Mouse (Mus musculus): ENCODE data around the gene Srgn. TPM values are rescaled to one million over a fixed set of nuclear protein-coding genes. Genes with fewer than 3 reads are reported as not detected.

Srgn gene
- polyA plus RNA-seq, 1 experiment from 2014 or later: 67.1 TPM

GRCm38 (mm10) chr10:62545759-62546158 is 18.5 kb upstream of the Srgn start:
- Histone ChIP-seq H3K4me2 (no peak overlapping the region), H3K9me3 (replicated peaks) (no peaks in the 10 kb centered on the region), H3K27me3 (no peaks in the 10 kb centered on the region), H3K9ac (no peak overlapping the region), H3K4me3 (replicated peaks) (no peak overlapping the region), H3K36me3 (no peaks in the 10 kb centered on the region), H3K4me1 (replicated peaks) (peaks cover 38% of the 10 kb centered on the region), H3K27ac (no peak overlapping the region)
- no peak for ATAC-seq (ENCODE audit: low read depth)
- no peak for DNase-seq

- peak overlapping the region; percentile 30; the same call in 1 of the 2 replicates for H3K27ac ChIP-seq
- no peaks in the 10 kb centered on the region for H3K27me3 ChIP-seq
- ATAC-seq (ENCODE audit: low read depth): no peak
- 70% methylated on average over 4 of the region's 4 CpGs for WGBS (ENCODE audit: insufficient replicate concordance)
- H3K4me2 ChIP-seq: no peak overlapping the region
- no peak overlapping the region for H3K9ac ChIP-seq
- H3K4me1 ChIP-seq (replicated peaks): peaks cover 39% of the 10 kb centered on the region
- H3K36me3 ChIP-seq: no peaks in the 10 kb centered on the region
- no peaks in the 10 kb centered on the region for H3K9me3 ChIP-seq (replicated peaks)
- H3K4me3 ChIP-seq (replicated peaks): no peak overlapping the region
- DNase-seq: no peak
These were observed 17.1 kb upstream of the Srgn start for GRCm38 (mm10) chr10:62544316-62544715.

DNA sequence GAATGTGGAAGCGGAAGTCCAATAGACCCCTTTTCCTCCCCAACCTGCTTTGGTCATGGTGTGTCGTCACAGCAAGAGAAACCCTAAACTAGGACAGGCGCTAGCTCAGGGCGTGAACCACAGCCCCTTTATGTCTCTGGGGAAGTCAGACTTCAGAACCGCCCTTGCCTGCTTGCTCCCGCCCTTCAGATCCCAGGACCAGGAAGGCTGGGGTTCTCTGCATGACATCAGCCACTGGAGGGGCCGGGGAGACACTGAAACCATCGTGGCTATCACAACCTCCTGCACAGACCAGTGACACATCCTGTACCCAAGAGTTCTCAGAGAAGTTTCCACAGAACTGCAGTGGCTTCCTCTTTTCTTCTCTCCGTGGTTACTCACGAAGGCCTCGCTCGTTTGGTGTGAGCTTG is 16.2 kb upstream of the Srgn start:
- Histone ChIP-seq H3K4me2 (peak overlapping the region; percentile 23; the same call in 1 of the 2 replicates), H3K4me3 (replicated peaks) (no peak overlapping the region), H3K4me1 (replicated peaks) (peaks cover 39% of the 10 kb centered on the region), H3K27ac (peak overlapping the region; percentile 30), H3K9me3 (replicated peaks) (no peaks in the 10 kb centered on the region), H3K27me3 (no peaks in the 10 kb centered on the region), H3K9ac (no peak overlapping the region), H3K36me3 (no peaks in the 10 kb centered on the region)
- 20% methylated on average over 12 of the region's 12 CpGs for WGBS (ENCODE audit: insufficient replicate concordance)
- peak; percentile 33 for ATAC-seq (ENCODE audit: low read depth)
- peak; percentile 32 for DNase-seq

DNA sequence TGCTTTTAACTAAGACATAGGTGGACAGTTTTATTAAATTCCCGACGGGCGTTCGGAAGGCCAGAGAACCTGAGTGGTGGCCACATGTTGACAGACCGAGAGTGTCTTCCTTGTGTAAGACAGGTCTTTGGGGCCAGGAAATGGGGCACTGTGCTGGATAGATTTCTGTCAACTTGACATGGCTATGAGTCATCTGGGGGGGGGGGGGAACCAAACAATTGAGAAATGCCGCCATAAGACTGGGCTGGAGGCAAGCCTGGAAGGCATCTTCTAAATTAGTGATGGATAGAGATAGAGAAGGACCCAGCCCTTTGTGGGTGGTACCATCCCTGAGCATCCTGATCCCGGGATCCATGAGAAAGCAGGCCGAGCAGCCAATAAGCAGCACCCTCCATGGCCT is 15.7 kb upstream of the Srgn start:
- no peaks in the 10 kb centered on the region for H3K36me3 ChIP-seq
- peaks cover 39% of the 10 kb centered on the region for H3K4me1 ChIP-seq (replicated peaks)
- H3K9me3 ChIP-seq (replicated peaks): no peaks in the 10 kb centered on the region
- 66% methylated on average over 8 of the region's 8 CpGs for WGBS (ENCODE audit: insufficient replicate concordance)
- H3K4me2 ChIP-seq: peak overlapping the region; percentile 23; the same call in 1 of the 2 replicates
- H3K27ac ChIP-seq: peak overlapping the region; percentile 30
- 0 out of 2 replicates have a peak, but pooled peaks have one; percentile 2 for ATAC-seq (ENCODE audit: low read depth)
- no peak for DNase-seq
- no peaks in the 10 kb centered on the region for H3K27me3 ChIP-seq
- no peak overlapping the region for H3K4me3 ChIP-seq (replicated peaks)
- H3K9ac ChIP-seq: no peak overlapping the region

- no peaks in the 10 kb centered on the region for H3K9me3 ChIP-seq (replicated peaks)
- H3K27me3 ChIP-seq: no peaks in the 10 kb centered on the region
- H3K4me2 ChIP-seq: no peak overlapping the region
- 0 out of 2 replicates have a peak overlapping the region, but pooled peaks have one; percentile 18 for H3K27ac ChIP-seq
- H3K4me1 ChIP-seq (replicated peaks): peaks cover 39% of the 10 kb centered on the region
- no peaks in the 10 kb centered on the region for H3K36me3 ChIP-seq
- 82% methylated on average over 11 of the region's 12 CpGs for WGBS (ENCODE audit: insufficient replicate concordance)
- ATAC-seq (ENCODE audit: low read depth) (no peak), DNase-seq (no peak)
- no peak overlapping the region for H3K4me3 ChIP-seq (replicated peaks)
- no peak overlapping the region for H3K9ac ChIP-seq
These were observed 15.3 kb upstream of the Srgn start for GRCm38 (mm10) chr10:62542507-62542906.

- no peaks in the 10 kb centered on the region for H3K9me3 ChIP-seq (replicated peaks)
- no peaks in the 10 kb centered on the region for H3K36me3 ChIP-seq
- H3K4me2 ChIP-seq: no peak overlapping the region
- ATAC-seq (ENCODE audit: low read depth): no peak
- peaks cover 35% of the 10 kb centered on the region for H3K4me1 ChIP-seq (replicated peaks)
- no peak overlapping the region for H3K9ac ChIP-seq
- no peaks in the 10 kb centered on the region for H3K27me3 ChIP-seq
- no peak for DNase-seq
- H3K27ac ChIP-seq: peak overlapping the region; percentile 13; the same call in 1 of the 2 replicates
- WGBS (ENCODE audit: insufficient replicate concordance): 62% methylated on average over 12 of the region's 12 CpGs
- no peak overlapping the region for H3K4me3 ChIP-seq (replicated peaks)
These were observed 14.2 kb upstream of the Srgn start for GRCm38 (mm10) chr10:62541499-62541898.

DNA sequence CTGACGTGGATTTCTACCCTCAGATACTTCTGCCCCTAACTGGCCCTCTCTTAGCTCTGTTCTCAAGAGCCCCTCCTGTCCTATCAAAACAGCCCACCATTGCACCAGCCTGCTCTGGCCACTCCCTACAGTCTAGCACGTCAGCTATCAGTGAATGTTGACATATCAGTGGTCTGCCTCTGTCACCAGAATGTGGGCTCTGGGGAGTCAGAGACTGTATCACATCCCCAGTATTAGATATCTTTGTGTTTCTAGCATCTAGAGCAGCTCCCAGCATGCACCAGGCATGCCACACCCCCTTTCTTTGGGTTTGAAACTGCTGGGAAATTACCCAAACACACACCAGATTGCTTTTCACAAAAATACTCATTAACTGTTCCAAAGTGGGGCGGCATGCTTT is 13.5 kb upstream of the Srgn start:
- H3K27me3 ChIP-seq: no peaks in the 10 kb centered on the region
- peak; percentile 42 for DNase-seq
- peak; percentile 90 for ATAC-seq (ENCODE audit: low read depth)
- no peaks in the 10 kb centered on the region for H3K9me3 ChIP-seq (replicated peaks)
- peaks cover 37% of the 10 kb centered on the region for H3K4me1 ChIP-seq (replicated peaks)
- peak overlapping the region; percentile 13; the same call in 1 of the 2 replicates for H3K27ac ChIP-seq
- peak overlapping the region; percentile 3; the same call in 1 of the 2 replicates for H3K4me2 ChIP-seq
- H3K36me3 ChIP-seq: no peaks in the 10 kb centered on the region
- WGBS (ENCODE audit: insufficient replicate concordance): 33% methylated on average over 3 of the region's 3 CpGs
- no peak overlapping the region for H3K4me3 ChIP-seq (replicated peaks)
- no peak overlapping the region for H3K9ac ChIP-seq

DNA sequence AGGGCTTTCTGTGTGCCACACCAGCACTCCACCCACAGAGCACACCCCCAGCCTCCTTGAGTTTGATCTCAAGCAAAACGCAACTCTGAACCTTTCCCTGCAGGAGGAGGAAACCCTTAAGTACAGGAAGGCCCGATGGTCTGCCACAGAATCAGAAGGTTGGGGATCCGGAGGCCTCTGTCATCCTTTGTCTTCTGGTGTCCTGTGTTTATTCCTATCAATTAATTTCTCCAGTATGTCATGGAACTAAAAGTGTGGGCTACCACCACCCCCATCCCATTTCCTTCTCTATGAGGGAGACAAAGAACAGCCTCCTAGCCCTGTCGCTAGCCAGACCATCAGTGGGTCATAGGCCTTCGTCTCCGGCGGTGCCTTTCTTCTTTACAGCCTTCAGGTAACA is 7.3 kb upstream of the Srgn start:
- H3K4me2 ChIP-seq: no peak overlapping the region
- no peak overlapping the region for H3K4me3 ChIP-seq (replicated peaks)
- H3K27me3 ChIP-seq: no peaks in the 10 kb centered on the region
- 0 out of 2 replicates have a peak, but pooled peaks cover 4% of the 10 kb centered on the region for H3K4me1 ChIP-seq (replicated peaks)
- H3K9me3 ChIP-seq (replicated peaks): no peaks in the 10 kb centered on the region
- no peak for ATAC-seq (ENCODE audit: low read depth)
- no peak overlapping the region for H3K27ac ChIP-seq
- H3K36me3 ChIP-seq: no peaks in the 10 kb centered on the region
- 69% methylated on average over 7 of the region's 7 CpGs for WGBS (ENCODE audit: insufficient replicate concordance)
- no peak for DNase-seq
- H3K9ac ChIP-seq: no peak overlapping the region

DNA sequence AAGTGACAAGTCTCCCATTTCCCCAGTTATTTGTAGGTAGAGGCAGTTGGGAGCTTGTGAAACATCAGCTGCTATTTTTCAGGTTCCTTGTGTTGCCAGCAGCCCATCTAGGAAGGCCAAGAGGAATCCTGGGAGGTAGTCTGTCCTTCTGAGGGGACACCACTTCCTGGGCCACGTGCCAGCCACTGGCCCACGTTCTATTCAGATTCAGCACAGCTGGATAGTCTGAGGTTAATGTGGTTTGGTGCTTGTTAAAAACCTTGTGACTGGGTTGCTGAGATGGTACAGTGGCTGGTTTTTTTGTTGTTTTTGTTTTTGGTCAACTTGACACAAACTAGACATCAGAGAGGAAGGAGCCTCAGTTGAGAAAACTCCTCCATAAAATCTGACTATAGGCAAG is 5.6 kb upstream of the Srgn start:
- ATAC-seq (ENCODE audit: low read depth): no peak

DNA sequence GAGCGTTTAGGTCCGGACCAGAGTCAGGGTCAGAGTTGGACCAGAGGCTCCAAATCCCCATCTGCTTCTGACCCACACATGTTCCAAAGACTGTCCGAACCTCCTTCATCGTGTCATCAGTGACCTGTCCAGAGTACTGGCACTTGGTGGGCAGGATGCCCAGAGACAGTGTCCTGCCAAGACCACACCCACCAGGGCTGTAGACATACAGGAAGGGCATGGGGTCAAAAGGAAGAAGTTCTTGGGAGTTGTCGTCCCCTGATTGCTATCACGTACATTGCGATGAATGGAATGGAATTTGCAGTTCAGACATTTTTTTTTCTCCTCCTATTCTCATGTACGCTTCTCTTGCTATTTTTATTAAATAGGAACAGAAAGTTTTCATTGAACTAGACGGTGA is 2.9 kb upstream of the Srgn start:
- no peak for DNase-seq
- WGBS (ENCODE audit: insufficient replicate concordance): 58% methylated on average over 9 of the region's 9 CpGs

More for the DNA sequence above, 5.6 kb upstream of the Srgn start:
- WGBS (ENCODE audit: insufficient replicate concordance): 21% methylated on average over 2 of the region's 2 CpGs
- H3K4me1 ChIP-seq (replicated peaks): 0 out of 2 replicates have a peak, but pooled peaks cover 4% of the 10 kb centered on the region
- no peaks in the 10 kb centered on the region for H3K27me3 ChIP-seq
- H3K36me3 ChIP-seq: no peaks in the 10 kb centered on the region
- H3K9me3 ChIP-seq (replicated peaks): no peaks in the 10 kb centered on the region
- H3K4me3 ChIP-seq (replicated peaks): no peak overlapping the region
- no peak overlapping the region for H3K27ac ChIP-seq
- H3K9ac ChIP-seq: no peak overlapping the region
- no peak for DNase-seq
- H3K4me2 ChIP-seq: no peak overlapping the region

GRCm38 (mm10) chr10:62522346-62522950 is 4.8 kb downstream of the Srgn start:
- no peak for DNase-seq
- no peak overlapping the region for H3K4me3 ChIP-seq (replicated peaks)
- WGBS (ENCODE audit: insufficient replicate concordance): 65% methylated on average over 7 of the region's 7 CpGs
- H3K36me3 ChIP-seq: no peaks in the 10 kb centered on the region
- peaks cover 42% of the 10 kb centered on the region for H3K4me1 ChIP-seq (replicated peaks)
- H3K27me3 ChIP-seq: no peaks in the 10 kb centered on the region
- H3K27ac ChIP-seq: peak overlapping the region; percentile 60; the same call in 1 of the 2 replicates
- H3K9ac ChIP-seq: 0 out of 2 replicates have a peak overlapping the region, but pooled peaks have one; percentile 1
- no peak for ATAC-seq (ENCODE audit: low read depth)
- H3K9me3 ChIP-seq (replicated peaks): no peaks in the 10 kb centered on the region
- no peak overlapping the region for H3K4me2 ChIP-seq

More for the DNA sequence above, 2.9 kb upstream of the Srgn start:
- Histone ChIP-seq H3K4me1 (replicated peaks) (no peaks in the 10 kb centered on the region), H3K27ac (no peak overlapping the region), H3K4me2 (no peak overlapping the region), H3K27me3 (no peaks in the 10 kb centered on the region), H3K36me3 (no peaks in the 10 kb centered on the region), H3K9ac (no peak overlapping the region), H3K4me3 (replicated peaks) (no peak overlapping the region), H3K9me3 (replicated peaks) (no peaks in the 10 kb centered on the region)
- ATAC-seq (ENCODE audit: low read depth): no peak

DNA sequence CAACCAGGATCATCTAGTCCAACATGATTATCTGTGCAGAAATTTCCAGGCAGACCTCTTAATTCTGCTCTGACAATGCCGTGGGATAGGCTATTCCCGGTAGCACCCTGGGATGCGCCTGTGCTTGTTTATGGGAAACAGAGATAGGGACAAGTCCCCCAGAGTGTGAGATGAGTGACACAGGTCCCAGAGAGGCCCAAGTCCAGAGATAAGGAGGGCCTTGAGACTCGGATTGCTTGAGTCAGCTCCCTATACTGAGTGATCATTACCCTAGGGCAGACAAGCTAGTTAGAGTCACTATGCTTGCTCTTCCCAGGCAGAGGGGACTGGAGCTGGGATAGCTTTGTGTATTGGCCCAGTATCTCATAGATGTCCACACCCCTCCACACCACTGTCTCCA is 5.5 kb downstream of the Srgn start:
- ATAC-seq (ENCODE audit: low read depth): peak; percentile 78
- no peaks in the 10 kb centered on the region for H3K27me3 ChIP-seq
- no peak overlapping the region for H3K4me3 ChIP-seq (replicated peaks)
- WGBS (ENCODE audit: insufficient replicate concordance): 6% methylated on average over 4 of the region's 4 CpGs
- peak overlapping the region; percentile 60 for H3K27ac ChIP-seq
- peak; percentile 42 for DNase-seq
- H3K4me2 ChIP-seq: peak overlapping the region; percentile 33
- H3K36me3 ChIP-seq: no peaks in the 10 kb centered on the region
- no peaks in the 10 kb centered on the region for H3K9me3 ChIP-seq (replicated peaks)
- H3K4me1 ChIP-seq (replicated peaks): peaks cover 49% of the 10 kb centered on the region
- H3K9ac ChIP-seq: 0 out of 2 replicates have a peak overlapping the region, but pooled peaks have one; percentile 1
